Mouse (Mus musculus): ENCODE results near the gene Churc1. TPM values are rescaled to one million over a fixed set of nuclear protein-coding genes. Genes with fewer than 3 reads are reported as not detected.

The Churc1 gene
- total and polyA plus RNA-seq, 3 experiments, result 76.2 to 96.7 (median 87.3) TPM

DNA sequence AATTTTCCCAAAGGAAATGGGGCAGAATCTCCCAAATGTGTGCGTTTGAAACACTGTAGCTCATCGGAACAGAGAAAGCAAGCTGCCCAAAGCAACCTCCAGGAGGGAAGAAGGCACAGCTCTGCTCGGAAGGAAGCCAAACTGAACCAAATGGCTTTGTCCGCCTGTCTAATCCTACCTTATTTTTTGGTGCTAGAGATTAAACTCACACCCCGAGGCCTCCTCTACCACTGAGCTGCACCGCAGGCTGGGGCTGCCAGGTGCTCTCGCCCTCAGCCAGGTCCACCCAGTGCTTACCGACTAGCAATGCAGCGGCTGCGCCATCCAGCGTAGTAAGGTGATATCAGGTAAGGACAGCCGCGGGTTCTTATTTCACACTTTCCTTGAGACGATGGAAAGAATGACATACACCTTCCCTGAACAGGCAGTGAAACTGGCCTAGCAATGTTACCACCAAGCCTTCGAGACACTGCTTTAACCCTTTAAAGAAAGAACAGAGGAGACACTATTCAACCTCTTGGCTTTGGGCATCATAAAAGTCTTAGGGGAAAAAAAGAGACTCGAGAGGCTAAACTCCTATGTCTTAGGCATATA, 14.4 kb upstream of the Churc1 start:
- Histone ChIP-seq H3K27me3 (ENCODE audit: control insufficient read depth, insufficient read depth, low read length) (no peaks in the 10 kb centered on the region), H3K79me2 (replicated peaks; ENCODE audit: control insufficient read depth, insufficient read depth, low read length) (no peaks in the 10 kb centered on the region), H3K4me3 (no peak overlapping the region), H3K9ac (ENCODE audit: low read depth, low read length) (no peak overlapping the region), H3K27ac (no peak overlapping the region), H3K4me1 (ENCODE audit: control insufficient read depth, insufficient read depth, low read length) (no peaks in the 10 kb centered on the region), H3K36me3 (ENCODE audit: control insufficient read depth, insufficient read depth, low read length) (no peaks in the 10 kb centered on the region)
- intact Hi-C loops (cut with DNase I), result no loop called here
- 84% methylated on average over 16 of the region's 16 CpGs for WGBS
- TF ChIP-seq CTCF (IDR thresholded peaks at IDR 0.05) (no peak), EP300 (IDR thresholded peaks at IDR 0.05; ENCODE audit: insufficient read depth, low read depth, low read length) (no peak), POLR2A (IDR thresholded peaks at IDR 0.05; ENCODE audit: insufficient read depth, low read depth, low read length) (no peak)
- DNase-seq, result no peak

DNA sequence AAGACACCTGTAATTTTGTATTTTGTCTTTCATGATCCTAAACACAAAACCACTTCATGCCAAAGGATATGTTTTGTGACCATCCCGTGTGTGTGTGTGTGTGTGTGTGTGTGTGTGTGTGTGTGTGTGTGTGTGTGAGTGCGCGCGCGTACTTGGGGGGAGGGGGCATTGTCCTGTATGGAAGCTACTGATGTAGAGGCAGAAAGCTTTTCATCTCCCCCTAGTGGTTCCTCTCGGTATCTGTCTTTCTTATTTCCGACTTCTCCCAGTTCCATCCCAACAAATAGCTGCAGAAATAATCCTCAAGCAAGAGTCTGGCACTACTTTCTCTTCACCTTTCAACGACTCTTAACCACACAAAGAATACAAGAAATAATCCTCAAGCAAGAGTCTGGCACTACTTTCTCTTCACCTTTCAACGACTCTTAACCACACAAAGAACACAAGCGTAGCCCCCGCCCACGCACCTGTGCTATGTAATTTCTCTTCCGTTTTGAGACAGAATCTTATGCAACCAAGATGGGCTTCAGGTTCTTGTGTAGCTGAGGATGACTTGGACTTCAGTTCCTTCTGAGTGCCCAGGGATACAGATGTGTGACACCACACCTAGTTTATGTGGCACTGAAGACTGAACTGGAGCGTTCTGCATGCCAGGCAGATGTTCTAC, 12.6 kb upstream of the Churc1 start:
- Histone ChIP-seq H3K79me2 (replicated peaks; ENCODE audit: control insufficient read depth, insufficient read depth, low read length) (no peaks in the 10 kb centered on the region), H3K4me3 (no peak overlapping the region), H3K36me3 (ENCODE audit: control insufficient read depth, insufficient read depth, low read length) (no peaks in the 10 kb centered on the region), H3K4me1 (ENCODE audit: control insufficient read depth, insufficient read depth, low read length) (no peaks in the 10 kb centered on the region), H3K27ac (no peak overlapping the region), H3K9ac (ENCODE audit: low read depth, low read length) (no peak overlapping the region), H3K27me3 (ENCODE audit: control insufficient read depth, insufficient read depth, low read length) (no peaks in the 10 kb centered on the region)
- WGBS, result 45% methylated on average over 14 of the region's 14 CpGs
- intact Hi-C loops (cut with DNase I), result no loop called here
- no peak for DNase-seq
- TF ChIP-seq CTCF (IDR thresholded peaks at IDR 0.05), result peak; percentile 70
- TF ChIP-seq EP300 (IDR thresholded peaks at IDR 0.05; ENCODE audit: insufficient read depth, low read depth, low read length), result no peak

DNA sequence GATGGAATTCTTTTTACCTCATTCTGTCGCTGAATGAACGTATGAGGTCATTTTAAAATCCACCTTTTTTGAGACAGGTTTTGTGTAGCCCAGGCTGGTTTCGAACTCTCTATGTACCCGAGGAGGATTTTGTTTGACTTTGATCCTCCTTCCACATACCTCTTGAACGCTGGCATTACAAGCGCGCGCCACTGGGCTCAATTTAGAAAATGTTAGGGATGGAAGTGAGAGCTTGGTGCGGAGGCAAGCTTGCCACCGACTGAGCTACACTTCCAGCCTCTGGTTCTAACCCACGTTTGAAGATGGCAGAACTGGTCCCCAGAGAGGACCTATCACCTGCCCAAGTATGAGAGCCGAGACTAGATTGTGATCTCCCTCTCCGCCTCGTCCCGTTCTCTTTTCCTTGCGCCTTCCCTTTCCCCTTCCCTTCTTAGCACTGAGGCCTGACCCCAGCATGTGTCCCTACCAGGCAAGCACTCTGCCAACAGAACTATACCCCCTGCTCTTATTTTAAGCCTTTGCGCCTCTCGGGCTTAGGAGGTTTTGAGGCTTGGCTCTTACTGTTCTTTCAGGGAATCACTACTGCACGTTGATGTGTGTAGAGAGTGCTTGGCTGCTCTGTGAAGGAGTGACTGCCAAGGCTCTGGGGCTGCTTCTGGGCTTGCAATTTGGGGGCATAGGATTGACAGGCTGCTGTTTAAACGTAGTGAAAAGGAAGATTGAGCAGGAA, 728 bp downstream of the Churc1 start:
- peaks cover 4% of the 10 kb centered on the region for H3K4me1 ChIP-seq (ENCODE audit: control insufficient read depth, insufficient read depth, low read length)
- TF ChIP-seq EP300 (IDR thresholded peaks at IDR 0.05; ENCODE audit: insufficient read depth, low read depth, low read length) (no peak), POLR2A (IDR thresholded peaks at IDR 0.05; ENCODE audit: insufficient read depth, low read depth, low read length) (no peak), CTCF (IDR thresholded peaks at IDR 0.05) (no peak)
- H3K4me3 ChIP-seq, result peak overlapping the region; percentile 83
- H3K79me2 ChIP-seq (replicated peaks; ENCODE audit: control insufficient read depth, insufficient read depth, low read length), result no peaks in the 10 kb centered on the region
- DNase-seq, result peak in 1 of 2 experiments; percentile 49
- peak overlapping the region; percentile 100 for H3K27ac ChIP-seq
- 22% methylated on average over 20 of the region's 20 CpGs for WGBS
- no peaks in the 10 kb centered on the region for H3K27me3 ChIP-seq (ENCODE audit: control insufficient read depth, insufficient read depth, low read length)
- H3K36me3 ChIP-seq (ENCODE audit: control insufficient read depth, insufficient read depth, low read length), result no peaks in the 10 kb centered on the region
- intact Hi-C loops (cut with DNase I), result loop anchor here (5.0 to 10.0 kb wide), 3 partner anchors 71 to 361 kb away; partner anchors contain the start of gene Hspa2
- peak overlapping the region; percentile 71 for H3K9ac ChIP-seq (ENCODE audit: low read depth, low read length)

DNA sequence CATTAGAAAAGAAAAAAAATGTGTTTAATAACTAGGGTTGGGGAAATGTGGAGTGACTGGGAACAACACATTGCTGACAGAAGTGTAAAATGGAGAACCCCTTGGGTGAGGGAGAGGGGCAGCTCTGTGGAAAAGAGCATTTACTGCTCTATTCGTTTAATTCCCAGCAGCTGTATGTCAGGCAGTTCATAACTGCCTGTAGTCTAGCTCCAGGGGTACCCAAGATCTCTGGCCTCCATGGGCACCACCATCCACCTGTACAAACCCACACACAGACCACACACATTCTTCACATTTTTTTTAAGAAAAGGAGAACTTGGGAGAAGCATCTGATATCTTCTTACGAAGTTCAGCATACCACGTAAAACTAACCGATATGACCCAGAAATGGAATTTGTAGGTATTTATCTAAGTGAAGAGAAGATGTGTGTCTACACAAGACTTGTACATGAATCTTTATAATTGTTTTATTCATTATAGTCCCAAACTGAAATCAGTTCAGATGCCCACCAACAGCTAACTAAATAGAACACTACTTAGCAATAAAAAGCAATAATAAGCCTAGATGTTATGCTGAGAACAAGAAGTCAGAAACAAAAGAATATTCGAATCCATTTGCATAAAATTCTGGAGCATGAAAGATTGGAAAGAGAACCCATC, 5.6 kb downstream of the Churc1 start:
- DNase-seq, result no peak
- WGBS, result 92% methylated on average over 5 of the region's 5 CpGs
- no peak overlapping the region for H3K4me3 ChIP-seq

DNA sequence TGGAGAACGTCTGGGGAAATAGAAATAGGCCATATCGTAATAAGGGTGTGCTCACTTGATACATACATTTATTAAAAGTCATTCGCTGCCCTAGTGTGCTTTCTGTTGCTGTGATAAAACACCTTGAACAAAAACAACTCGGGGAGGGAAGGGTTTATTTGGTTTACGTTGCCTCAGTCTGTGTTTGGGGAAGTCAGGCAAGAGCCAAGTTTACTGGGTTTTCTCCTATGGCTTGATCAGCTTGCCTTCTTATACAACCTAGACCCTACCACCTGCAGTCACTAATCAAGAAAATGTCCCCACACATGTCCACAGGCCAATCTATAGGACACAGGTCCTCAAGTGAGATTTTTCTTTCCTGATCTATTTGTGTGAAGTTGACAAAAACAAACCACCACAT, 6.2 kb downstream of the Churc1 start:
- peaks cover 4% of the 10 kb centered on the region for H3K36me3 ChIP-seq (ENCODE audit: control insufficient read depth, insufficient read depth, low read length)
- no peak overlapping the region for H3K27ac ChIP-seq
- TF ChIP-seq CTCF (IDR thresholded peaks at IDR 0.05), result no peak
- no peak for TF ChIP-seq POLR2A (IDR thresholded peaks at IDR 0.05; ENCODE audit: insufficient read depth, low read depth, low read length)
- no peak for TF ChIP-seq EP300 (IDR thresholded peaks at IDR 0.05; ENCODE audit: insufficient read depth, low read depth, low read length)
- intact Hi-C loops (cut with DNase I), result no loop called here
- no peak overlapping the region for H3K9ac ChIP-seq (ENCODE audit: low read depth, low read length)
- no peaks in the 10 kb centered on the region for H3K27me3 ChIP-seq (ENCODE audit: control insufficient read depth, insufficient read depth, low read length)
- H3K79me2 ChIP-seq (replicated peaks; ENCODE audit: control insufficient read depth, insufficient read depth, low read length), result no peaks in the 10 kb centered on the region; the same call in 1 of the 2 replicates
- 92% methylated on average over 5 of the region's 5 CpGs for WGBS
- no peak overlapping the region for H3K4me3 ChIP-seq
- no peaks in the 10 kb centered on the region; the same call in 1 of the 2 replicates for H3K4me1 ChIP-seq (ENCODE audit: control insufficient read depth, insufficient read depth, low read length)
- no peak for DNase-seq

More for the DNA sequence above, 5.6 kb downstream of the Churc1 start:
- Histone ChIP-seq H3K27ac (no peak overlapping the region), H3K79me2 (replicated peaks; ENCODE audit: control insufficient read depth, insufficient read depth, low read length) (no peaks in the 10 kb centered on the region; the same call in 1 of the 2 replicates), H3K4me1 (ENCODE audit: control insufficient read depth, insufficient read depth, low read length) (peaks cover 4% of the 10 kb centered on the region), H3K36me3 (ENCODE audit: control insufficient read depth, insufficient read depth, low read length) (peaks cover 4% of the 10 kb centered on the region), H3K9ac (ENCODE audit: low read depth, low read length) (no peak overlapping the region), H3K27me3 (ENCODE audit: control insufficient read depth, insufficient read depth, low read length) (no peaks in the 10 kb centered on the region)
- no peak for TF ChIP-seq EP300 (IDR thresholded peaks at IDR 0.05; ENCODE audit: insufficient read depth, low read depth, low read length)
- intact Hi-C loops (cut with DNase I), result no loop called here
